Mouse (Mus musculus) kidney, postnatal 4 days (tissue): ENCODE results near the gene Zfp213.
A peak's percentile ranks its signal among the peaks of the same experiment; 100 is the strongest.
"Not testable (repeated sequence)": the region's sequence is repeated elsewhere in the genome, so short reads cannot be mapped to it uniquely, and the experiment has no call there.

Source experiments
- DNase-seq, 2 experiments: peaks; one replicate each; pipeline ENCODE4 v3.0.0; 2021; ENCODE audit warnings: mixed read lengths in 2 of 2

Zfp213 gene

GRCm38 (mm10) chr17:23563595-23564367, at the start of gene Zfp213:
Gene Zfp213, minus strand, starts transcription at chr17:23564238.
- peak; percentile 95 to 97 for DNase-seq

- DNase-seq: peak; percentile 83 to 86
Observed at GRCm38 (mm10) chr17:23610361-23610800, 46.3 kb upstream of the Zfp213 start.

GRCm38 (mm10) chr17:23609612-23610011, 45.6 kb upstream of the Zfp213 start:
- no peak for DNase-seq

DNA sequence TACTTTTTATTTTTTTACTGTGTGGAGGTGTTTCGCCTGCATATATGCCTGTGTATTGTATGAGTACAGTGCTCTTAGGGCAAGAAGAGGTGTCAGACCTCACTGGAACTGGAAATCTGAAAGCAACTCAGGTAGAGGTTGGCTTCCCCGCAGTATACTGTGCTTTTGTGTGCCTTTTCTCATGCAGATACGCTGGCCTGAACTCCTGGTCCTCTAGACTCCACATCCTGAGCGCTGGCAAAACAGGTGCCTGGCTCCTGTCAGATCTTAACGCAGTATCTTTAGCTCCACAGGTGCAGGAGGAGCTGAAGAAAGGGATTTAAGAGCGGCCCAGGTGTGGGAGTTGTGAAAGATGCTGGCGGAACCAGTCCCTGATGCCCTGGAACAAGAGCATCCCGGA, 41.2 kb upstream of the Zfp213 start:
- no peak for DNase-seq

- DNase-seq: no peak
Observed at GRCm38 (mm10) chr17:23604394-23604793, 40.4 kb upstream of the Zfp213 start.

DNA sequence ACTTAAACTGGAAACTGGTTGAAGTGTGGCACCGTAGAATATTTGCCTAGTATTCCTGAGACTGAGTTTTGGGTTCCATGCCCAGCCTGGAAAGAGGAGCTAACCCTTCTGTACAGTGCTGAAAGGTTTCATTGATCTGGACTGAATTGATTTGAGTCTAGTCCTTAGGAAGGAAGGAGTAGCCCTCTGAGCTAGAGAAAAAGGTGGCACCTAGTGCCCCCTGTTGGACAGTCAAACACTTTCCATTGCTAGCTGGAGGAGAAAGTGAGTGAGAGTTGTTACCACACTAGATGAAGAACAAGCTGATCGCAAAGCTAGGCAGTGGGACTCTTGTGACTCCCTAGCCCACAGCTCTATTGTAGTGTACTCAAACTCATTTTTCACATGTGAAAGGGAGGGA, 39.5 kb upstream of the Zfp213 start:
- DNase-seq: peak; percentile 26 to 46

DNA sequence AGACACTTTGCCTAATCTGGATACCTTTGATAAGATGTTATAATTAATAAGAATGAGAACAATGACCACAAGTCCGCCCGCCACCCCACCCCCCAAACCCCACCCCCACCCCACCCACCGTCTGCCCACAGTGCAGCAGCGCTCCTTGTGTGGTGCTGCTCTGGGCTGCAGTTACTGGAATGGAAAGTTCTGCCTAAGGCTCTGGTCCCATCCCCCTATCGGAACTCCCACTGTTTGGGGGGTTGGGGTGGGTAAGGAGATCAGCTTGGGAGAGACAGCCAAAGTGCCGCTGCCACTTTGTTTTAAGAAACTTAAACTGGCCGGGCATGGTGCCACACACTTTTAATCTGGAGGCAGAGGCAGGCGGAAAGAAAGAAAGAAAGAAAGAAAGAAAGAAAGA, 39.0 kb upstream of the Zfp213 start:
- no peak for DNase-seq

DNA sequence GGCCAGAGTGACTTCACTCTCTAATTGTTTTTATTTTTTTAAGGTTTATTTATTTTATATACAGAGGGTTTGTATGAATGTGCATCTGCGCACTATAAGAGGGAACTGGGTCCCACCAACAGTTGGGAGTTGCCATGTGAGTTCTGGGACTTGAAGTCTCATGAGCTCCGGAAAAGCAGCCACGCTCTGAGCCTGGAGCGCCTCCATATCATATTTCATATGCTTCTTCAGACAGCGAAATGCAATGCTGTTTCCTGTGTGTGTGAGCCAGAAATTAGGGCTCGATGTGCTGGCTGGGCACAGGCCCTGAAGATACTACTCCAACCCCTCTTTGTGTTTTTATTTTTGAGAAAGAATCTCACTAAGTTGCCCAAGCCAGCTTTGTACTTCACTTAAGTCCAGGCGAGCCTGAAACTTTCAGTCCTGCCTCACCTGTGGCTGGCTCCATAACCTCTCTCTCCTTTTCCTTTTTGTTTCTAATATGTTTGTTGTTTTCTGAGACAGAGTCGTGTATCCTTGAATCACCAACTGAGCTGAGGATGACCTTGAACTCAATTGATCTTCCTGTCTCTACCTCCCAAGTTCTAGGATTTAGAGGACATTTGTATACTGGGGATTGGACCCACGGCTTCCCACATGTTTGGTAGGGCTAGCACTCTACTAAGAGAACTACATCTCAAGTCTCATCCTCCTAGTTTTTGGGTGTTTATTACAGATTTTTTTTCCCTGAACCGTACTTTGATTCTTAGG, 38.0 kb upstream of the Zfp213 start:
- DNase-seq: peak; percentile 13 to 32

GRCm38 (mm10) chr17:23600641-23601622, 36.9 kb upstream of the Zfp213 start, which contains the start of gene Zscan10:
Gene Zscan10, plus strand, starts transcription at chr17:23600856.
- DNase-seq: no peak

DNA sequence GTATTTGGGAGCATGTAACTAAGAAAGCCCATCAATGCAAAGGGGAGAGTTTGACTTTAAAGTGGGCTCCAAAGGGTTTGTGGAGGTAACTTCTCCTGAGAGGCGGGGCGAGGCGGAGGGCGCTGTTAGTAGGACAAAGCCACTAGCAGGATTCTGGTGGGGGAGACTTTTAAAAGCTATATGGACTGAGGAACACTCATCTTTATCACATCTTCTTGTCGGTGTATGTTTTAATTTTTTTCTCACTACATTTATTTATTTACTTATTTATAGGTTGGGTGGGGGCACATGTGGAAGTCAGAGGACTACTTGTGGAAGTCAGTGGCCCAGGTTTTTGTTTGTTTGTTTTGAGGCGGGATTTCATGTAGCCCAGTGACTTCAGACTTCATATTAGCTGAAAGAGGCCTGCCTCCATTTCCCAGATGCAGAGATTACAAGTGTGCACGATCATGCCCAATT, 35.6 kb upstream of the Zfp213 start:
- DNase-seq: no peak

GRCm38 (mm10) chr17:23598582-23599552, 34.8 kb upstream of the Zfp213 start, which contains the start of gene Zfp13:
Gene Zfp13, minus strand, starts transcription at chr17:23599487.
- peak; percentile 90 to 94 for DNase-seq

DNA sequence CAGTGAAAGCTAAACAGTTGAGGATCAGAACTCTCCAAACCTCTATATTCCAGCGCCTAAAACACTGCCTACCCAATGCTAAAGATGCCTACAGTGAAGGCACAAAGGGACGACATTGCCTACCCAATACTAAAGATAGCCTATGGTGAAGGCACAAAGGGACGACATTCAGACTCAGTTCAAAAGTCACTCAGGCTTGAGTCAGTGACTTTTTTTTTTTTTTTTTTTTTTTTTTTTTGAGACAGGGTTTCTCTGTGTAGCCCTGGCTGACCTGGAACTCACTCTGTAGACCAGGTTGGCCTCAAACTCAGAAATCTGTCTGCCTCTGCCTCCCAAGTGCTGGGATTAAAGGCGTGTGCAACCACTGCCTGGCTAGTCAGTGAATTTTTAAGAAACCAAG, 31.1 kb upstream of the Zfp213 start:
- DNase-seq: not testable (repeated sequence)

DNA sequence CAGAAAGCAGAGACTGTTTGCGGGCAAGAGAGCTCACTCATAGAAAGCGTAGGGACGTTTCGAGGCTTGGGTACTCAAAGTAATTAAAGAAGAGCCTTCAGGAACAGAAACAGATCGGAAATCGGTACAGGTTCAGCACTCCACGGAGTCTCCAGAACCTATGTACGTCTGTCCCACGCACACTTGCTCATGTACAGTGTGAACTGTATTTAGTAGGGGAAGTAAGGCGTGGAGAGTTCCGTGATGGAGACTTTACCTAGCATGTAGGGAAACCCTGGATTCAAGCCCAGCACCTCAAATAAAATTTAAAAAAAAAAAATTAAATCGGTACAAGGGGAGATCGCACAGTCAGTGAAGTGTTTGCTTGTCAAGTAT, 28.9 kb upstream of the Zfp213 start:
- no peak for DNase-seq

GRCm38 (mm10) chr17:23592208-23592925, 28.3 kb upstream of the Zfp213 start:
- peak; percentile 99 for DNase-seq

- DNase-seq: no peak
Observed at GRCm38 (mm10) chr17:23587253-23587652, 23.2 kb upstream of the Zfp213 start.

DNA sequence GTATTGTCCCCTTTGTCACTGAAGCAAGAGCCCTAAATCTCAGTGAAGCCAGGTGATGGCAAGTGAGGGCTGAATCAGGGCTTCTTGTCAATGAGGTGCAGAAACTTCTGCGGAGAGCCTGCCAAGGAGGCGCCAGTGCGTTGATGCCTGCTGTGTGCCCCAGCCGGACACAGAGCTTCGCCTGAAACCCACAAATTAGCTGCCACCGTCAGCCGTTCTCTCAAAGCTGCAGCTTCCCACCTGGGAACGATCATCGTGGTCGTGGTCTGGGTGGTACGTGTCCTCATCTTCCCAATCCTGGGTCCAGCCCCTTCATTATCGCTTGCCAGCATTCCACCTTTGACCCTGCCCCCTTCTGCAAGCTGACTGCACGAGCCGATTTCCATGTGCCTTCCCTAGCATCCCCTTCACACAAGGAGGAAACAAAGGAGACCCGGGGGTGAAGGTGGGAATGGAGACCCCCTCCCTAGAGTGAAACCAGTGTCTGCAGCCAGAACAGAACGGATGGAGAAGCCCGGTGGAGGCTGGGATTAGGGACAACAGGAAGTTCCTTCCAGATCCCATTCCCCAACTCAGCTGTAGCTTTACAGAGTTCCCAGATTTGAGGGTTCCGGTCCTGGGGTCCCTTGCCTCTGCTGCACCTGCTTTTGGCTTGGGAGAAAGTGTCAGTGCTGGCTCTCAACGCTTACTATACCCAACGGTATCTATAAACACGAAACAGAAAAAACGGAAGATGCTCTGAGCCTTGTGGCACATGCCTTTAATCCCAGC, 21.9 kb upstream of the Zfp213 start:
- DNase-seq: peak; percentile 69 to 80

GRCm38 (mm10) chr17:23584786-23585185, 20.7 kb upstream of the Zfp213 start:
- DNase-seq: no peak

DNA sequence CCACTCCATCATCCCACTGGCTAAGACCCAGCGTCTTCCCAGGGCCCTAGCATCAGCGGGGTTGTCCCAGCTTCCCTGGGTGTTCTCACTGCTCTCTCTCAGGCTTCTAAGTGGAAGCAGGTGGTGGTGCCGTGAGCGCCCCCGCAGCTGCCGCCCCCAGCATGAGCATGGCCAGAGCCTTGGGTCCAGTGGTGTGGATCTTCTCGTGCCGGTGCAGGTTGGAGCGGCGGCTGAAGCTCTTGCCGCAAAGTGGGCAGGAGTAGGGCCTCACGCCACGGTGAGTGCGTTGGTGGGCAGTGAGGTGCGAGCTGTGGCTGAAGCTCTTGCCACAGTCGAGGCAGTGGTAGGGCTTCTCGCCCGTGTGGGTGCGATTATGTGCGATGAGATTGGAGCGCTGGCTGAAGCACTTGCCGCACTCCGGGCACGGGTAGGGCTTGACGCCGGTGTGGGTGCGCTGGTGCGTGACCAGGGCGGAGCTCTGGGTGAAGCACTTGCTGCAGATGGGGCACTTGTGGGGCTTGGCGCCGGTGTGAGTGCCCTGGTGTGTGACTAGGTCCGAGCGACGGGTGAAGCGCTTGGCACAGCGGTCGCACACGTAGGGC, 12.0 kb upstream of the Zfp213 start:
- DNase-seq: no peak

DNA sequence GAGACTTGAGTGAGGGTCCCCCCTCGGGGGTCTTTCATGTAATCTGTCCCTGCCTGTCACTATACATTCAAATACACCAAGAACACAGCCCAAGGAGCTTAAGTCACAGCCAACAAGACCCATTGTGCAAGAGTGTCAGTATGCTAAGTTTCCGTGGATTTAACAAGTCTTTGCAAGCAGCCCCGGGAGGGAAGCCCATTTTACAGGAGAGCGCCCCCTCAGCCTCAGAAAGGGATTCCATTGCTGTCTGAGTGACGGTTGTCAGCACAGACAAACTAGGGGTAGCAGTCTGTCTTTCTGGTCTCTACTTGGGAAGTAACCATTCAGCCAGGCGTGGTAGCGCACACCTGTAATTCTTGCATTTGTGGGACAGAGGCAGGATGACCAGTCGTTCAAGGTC, 10.1 kb upstream of the Zfp213 start:
- DNase-seq: no peak
